Mouse (Mus musculus) stomach, postnatal 0 days (tissue): ENCODE data around the gene Ier5l. TPM values are rescaled to one million over a fixed set of nuclear protein-coding genes. Genes with fewer than 3 reads are reported as not detected.

Experiments used
- ATAC-seq: fragments of 200-750 bp; cut with Nextera tagmentation; 2 replicates; pipeline ENCODE4 v1.8.0; 2017; ENCODE audit not compliant: low FRiP score, low TSS enrichment
- DNase-seq: peaks from one replicate; pipeline ENCODE4 v3.0.0-alpha.2; 2016; ENCODE audit warnings: low spot score
- H3K27ac ChIP-seq: fragments of 300-500 bp; sonication (generic); replicated peaks from 2 replicates; pipeline ENCODE4 v1.5.1; 2014; ENCODE audit warnings: mild to moderate bottlenecking, control low read depth
- H3K27me3 ChIP-seq: fragments of 300-500 bp; sonication (generic); 2 replicates; pipeline ENCODE4 v1.6.1; 2014; ENCODE audit warnings: low read length; ENCODE audit not compliant: control insufficient read depth, insufficient read depth
- H3K36me3 ChIP-seq: fragments of 300-500 bp; sonication (generic); 2 replicates; pipeline ENCODE4 v1.6.1; 2014; ENCODE audit warnings: low read length, mixed read lengths; ENCODE audit not compliant: control insufficient read depth, insufficient read depth
- H3K4me1 ChIP-seq: fragments of 300-500 bp; sonication (generic); replicated peaks from 2 replicates; pipeline ENCODE4 v1.6.1; 2014; ENCODE audit warnings: antibody characterized with exemption; ENCODE audit not compliant: control insufficient read depth, insufficient read depth
- H3K4me2 ChIP-seq: fragments of 300-500 bp; sonication (generic); replicated peaks from 2 replicates; pipeline ENCODE4 v1.6.1; 2014; ENCODE audit warnings: low read depth, mild to moderate bottlenecking, control low read depth, moderate library complexity
- H3K4me3 ChIP-seq: fragments of 300-500 bp; sonication (generic); 2 replicates; pipeline ENCODE4 v1.5.1; 2014; ENCODE audit warnings: low read depth, low read length, control low read depth
- H3K9ac ChIP-seq: fragments of 300-500 bp; sonication (generic); 2 replicates; pipeline ENCODE4 v1.6.1; 2014; ENCODE audit warnings: mild to moderate bottlenecking, low read length, control low read depth, mixed read lengths
- H3K9me3 ChIP-seq: fragments of 300-500 bp; sonication (generic); 2 replicates; pipeline ENCODE4 v1.6.1; 2016; ENCODE audit warnings: low read length; ENCODE audit not compliant: control insufficient read depth
- CTCF ChIP-seq: IDR thresholded peaks from 2 replicates; pipeline ENCODE4 v1.5.1; 2016; ENCODE audit warnings: antibody characterized with exemption, low read depth, mild to moderate bottlenecking, moderate library complexity
- EP300 ChIP-seq: optimal IDR thresholded peaks from 2 replicates; pipeline ENCODE3; 2016; ENCODE audit warnings: antibody characterized with exemption
- WGBS: fragments of 180-500 bp; shearing (Covaris S2); extraction: QIAGEN DNeasy Blood & Tissue Kit; methylation state at CpG from one replicate; pipeline ENCODE4 v1.1.7; 2014; 5-methylcytosine and 5-hydroxymethylcytosine counted together
- polyA plus RNA-seq: library from polyadenylated mRNA; unstranded; fragments of >200 nt; fragmentation: Nextera tagmentation; extraction: Ambion mirVana; gene quantifications from 2 replicates; pipeline ENCODE4 v1.2.1, GENCODE M21; 2015

The Ier5l gene
- polyA plus RNA-seq, 1 experiment from 2014 or later: 1.8 TPM

- H3K4me3 ChIP-seq: no peak overlapping the region
- no peak for DNase-seq
- H3K36me3 ChIP-seq: peaks cover 14% of the 10 kb centered on the region
- no peak overlapping the region for H3K4me2 ChIP-seq
- H3K9me3 ChIP-seq: no peaks in the 10 kb centered on the region
- 84% methylated on average over 10 of the region's 10 CpGs for WGBS
- H3K9ac ChIP-seq: peak overlapping the region; percentile 18; the same call in 1 of the 2 replicates
- H3K27me3 ChIP-seq: no peaks in the 10 kb centered on the region
- peaks cover 22% of the 10 kb centered on the region for H3K4me1 ChIP-seq
- ATAC-seq: no peak
- peak overlapping the region; percentile 30; the same call in 1 of the 2 replicates for H3K27ac ChIP-seq
- TF ChIP-seq EP300 (no peak), CTCF (no peak)
Observed at GRCm38 (mm10) chr2:30446891-30447826, 26.9 kb downstream of the Ier5l start.

GRCm38 (mm10) chr2:30445312-30445711 lies 28.7 kb downstream of the Ier5l start:
- Histone ChIP-seq H3K36me3 (peaks cover 14% of the 10 kb centered on the region), H3K27ac (peak overlapping the region; percentile 84), H3K4me3 (no peak overlapping the region), H3K4me2 (no peak overlapping the region), H3K27me3 (no peaks in the 10 kb centered on the region), H3K9ac (peak overlapping the region; percentile 59), H3K9me3 (no peaks in the 10 kb centered on the region), H3K4me1 (peaks cover 27% of the 10 kb centered on the region)
- peak; percentile 41 for DNase-seq
- TF ChIP-seq EP300 (no peak), CTCF (no peak)
- peak; percentile 57 for ATAC-seq
- 36% methylated on average over 2 of the region's 2 CpGs for WGBS

- ATAC-seq: no peak
- Histone ChIP-seq H3K27ac (peak overlapping the region; percentile 99), H3K4me3 (no peak overlapping the region), H3K4me1 (peaks cover 27% of the 10 kb centered on the region), H3K4me2 (peak overlapping the region; percentile 15; the same call in 1 of the 2 replicates), H3K27me3 (no peaks in the 10 kb centered on the region), H3K9ac (peak overlapping the region; percentile 23; the same call in 1 of the 2 replicates), H3K36me3 (peaks cover 17% of the 10 kb centered on the region), H3K9me3 (no peaks in the 10 kb centered on the region)
- TF ChIP-seq CTCF: no peak
- TF ChIP-seq EP300: no peak
- DNase-seq: no peak
Observed at GRCm38 (mm10) chr2:30444450-30444849, 29.6 kb downstream of the Ier5l start.

GRCm38 (mm10) chr2:30444006-30444405 lies 30.0 kb downstream of the Ier5l start:
- Histone ChIP-seq H3K36me3 (peaks cover 20% of the 10 kb centered on the region; the same call in 1 of the 2 replicates), H3K27me3 (no peaks in the 10 kb centered on the region), H3K9ac (peak overlapping the region; percentile 23; the same call in 1 of the 2 replicates), H3K9me3 (no peaks in the 10 kb centered on the region), H3K4me3 (no peak overlapping the region), H3K27ac (peak overlapping the region; percentile 99), H3K4me2 (peak overlapping the region; percentile 15; the same call in 1 of the 2 replicates), H3K4me1 (peaks cover 27% of the 10 kb centered on the region)
- 39% methylated on average over 5 of the region's 5 CpGs for WGBS
- DNase-seq (no peak), ATAC-seq (no peak)
- TF ChIP-seq EP300 (no peak), CTCF (no peak)

- H3K4me1 ChIP-seq: peaks cover 27% of the 10 kb centered on the region
- H3K9ac ChIP-seq: peak overlapping the region; percentile 63
- WGBS: 33% methylated on average over 4 of the region's 4 CpGs
- H3K36me3 ChIP-seq: peaks cover 24% of the 10 kb centered on the region; the same call in 1 of the 2 replicates
- no peaks in the 10 kb centered on the region for H3K27me3 ChIP-seq
- TF ChIP-seq CTCF: no peak; the same call in 1 of the 2 replicates
- TF ChIP-seq EP300: no peak
- no peaks in the 10 kb centered on the region for H3K9me3 ChIP-seq
- 0 out of 2 replicates have a peak overlapping the region, but pooled peaks have one; percentile 32 for H3K4me3 ChIP-seq
- DNase-seq: no peak
- H3K27ac ChIP-seq: peak overlapping the region; percentile 99
- peak overlapping the region; percentile 54 for H3K4me2 ChIP-seq
- no peak for ATAC-seq
Observed at GRCm38 (mm10) chr2:30443281-30443680, 30.7 kb downstream of the Ier5l start.

- Histone ChIP-seq H3K9ac (peak overlapping the region; percentile 63), H3K9me3 (no peaks in the 10 kb centered on the region), H3K36me3 (peaks cover 30% of the 10 kb centered on the region; the same call in 1 of the 2 replicates), H3K4me2 (peak overlapping the region; percentile 54), H3K4me1 (peaks cover 27% of the 10 kb centered on the region), H3K27me3 (no peaks in the 10 kb centered on the region), H3K4me3 (peak overlapping the region; percentile 32), H3K27ac (peak overlapping the region; percentile 99)
- no peak for ATAC-seq
- 24% methylated on average over 5 of the region's 5 CpGs for WGBS
- DNase-seq: no peak
- no peak for TF ChIP-seq EP300
- TF ChIP-seq CTCF: no peak
Observed at GRCm38 (mm10) chr2:30442498-30442890, 31.5 kb downstream of the Ier5l start.
